Mouse (Mus musculus) cerebellum, adult 2 months (tissue): ENCODE results near the gene Slc15a4.

Experiments
- CTCF ChIP-seq: fragments of 200-500 bp; IDR thresholded peaks from 2 replicates; pipeline ENCODE4 v1.5.1; 2011; ENCODE audit warnings: low read depth, mild to moderate bottlenecking, control low read depth, low read length, moderate library complexity, borderline replicate concordance; ENCODE audit not compliant: insufficient read depth
- POLR2A ChIP-seq: fragments of 200-500 bp; IDR thresholded peaks from 2 replicates; pipeline ENCODE4 v1.6.1; 2011; ENCODE audit warnings: low read length, control low read depth, borderline replicate concordance; ENCODE audit not compliant: insufficient read depth

- TF ChIP-seq CTCF (peak; percentile 46), POLR2A (no peak)
These were observed 86.1 kb downstream of the Slc15a4 start for GRCm38 (mm10) chr5:127546585-127546991.
